Mouse (Mus musculus): ENCODE results near the gene Tmem97.
"Not testable (repeated sequence)": the region's sequence is repeated elsewhere in the genome, so short reads cannot be mapped to it uniquely, and the experiment has no call there.

The Tmem97 gene

DNA sequence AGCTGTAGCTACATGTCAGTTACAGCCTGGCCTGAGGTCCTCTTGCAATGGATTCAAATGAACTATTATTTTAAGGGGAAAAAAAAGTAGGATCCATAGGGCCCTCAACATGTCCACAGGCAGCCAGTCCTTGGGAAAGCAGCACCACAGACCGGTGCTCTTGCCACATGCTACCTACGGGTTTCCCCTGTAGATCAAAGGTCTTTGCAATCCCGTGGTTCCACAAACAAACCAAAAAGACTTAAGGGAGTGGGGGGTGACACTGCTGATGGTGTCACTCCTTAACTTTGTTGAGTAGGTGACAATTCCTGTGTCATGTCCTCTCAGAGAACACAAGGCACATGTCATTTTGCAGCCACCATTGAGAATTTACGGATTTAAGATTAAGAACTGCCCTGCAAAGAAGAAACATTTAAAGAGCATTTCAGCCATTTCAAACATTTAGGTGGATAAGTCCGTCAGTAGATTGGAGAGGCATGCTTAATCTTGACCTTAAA, 1.0 kb downstream of the Tmem97 start:
- no peak for DNase-seq

DNA sequence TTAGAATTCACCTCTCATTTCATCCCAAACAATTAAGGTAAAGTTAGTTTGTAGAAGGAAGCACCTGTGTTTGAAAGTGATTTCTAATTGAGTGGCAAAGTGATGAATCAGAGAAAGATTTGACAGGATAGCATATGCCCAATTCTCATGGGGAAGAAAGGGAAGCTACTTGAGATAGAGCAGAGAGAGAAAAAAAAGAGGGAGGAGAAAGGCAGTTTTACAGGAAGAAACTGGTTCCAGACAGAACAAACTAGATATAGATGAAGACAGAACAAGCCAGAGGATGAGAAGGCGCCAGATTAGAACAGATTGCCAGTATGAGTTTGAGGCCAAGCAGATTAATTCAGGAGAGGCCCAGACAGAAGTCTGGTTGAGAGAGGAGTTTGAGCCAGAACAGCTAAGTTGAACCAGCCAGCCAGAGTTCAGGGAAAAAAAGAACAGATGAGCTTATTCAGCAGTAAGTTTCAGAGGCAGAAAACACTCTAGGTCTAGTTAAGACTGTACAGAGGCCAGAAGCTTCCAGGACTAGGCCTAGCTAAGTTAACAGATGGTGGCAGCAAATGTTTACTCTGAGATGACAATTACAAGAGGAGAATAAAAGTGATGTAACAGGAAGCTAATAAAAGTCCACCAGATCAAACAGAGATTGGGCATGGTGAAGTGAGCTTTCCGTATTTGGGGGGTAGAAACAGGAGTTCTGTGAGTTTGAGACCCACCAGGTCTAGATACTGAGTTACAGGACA, 2.7 kb downstream of the Tmem97 start:
- DNase-seq: no peak

DNA sequence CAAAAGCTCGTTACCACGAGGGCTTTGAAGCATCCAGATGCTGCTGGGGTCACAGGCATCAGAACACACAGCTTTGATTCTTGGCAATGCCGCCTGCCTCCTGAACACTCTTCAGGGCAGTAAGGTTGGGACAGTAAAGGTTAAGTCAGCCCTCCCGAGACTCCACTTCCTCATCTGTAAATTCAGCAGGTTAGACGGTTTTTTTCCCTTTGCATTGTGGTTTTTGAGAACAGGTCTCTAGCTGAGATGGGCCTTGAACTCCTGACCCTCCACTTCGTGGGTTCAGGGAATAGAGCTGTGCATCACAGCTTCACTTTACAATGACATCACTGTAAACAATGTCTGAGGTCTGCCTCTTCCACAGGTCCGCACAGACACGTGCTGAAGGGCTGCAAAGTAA, 5.4 kb downstream of the Tmem97 start:
- no peak for DNase-seq

DNA sequence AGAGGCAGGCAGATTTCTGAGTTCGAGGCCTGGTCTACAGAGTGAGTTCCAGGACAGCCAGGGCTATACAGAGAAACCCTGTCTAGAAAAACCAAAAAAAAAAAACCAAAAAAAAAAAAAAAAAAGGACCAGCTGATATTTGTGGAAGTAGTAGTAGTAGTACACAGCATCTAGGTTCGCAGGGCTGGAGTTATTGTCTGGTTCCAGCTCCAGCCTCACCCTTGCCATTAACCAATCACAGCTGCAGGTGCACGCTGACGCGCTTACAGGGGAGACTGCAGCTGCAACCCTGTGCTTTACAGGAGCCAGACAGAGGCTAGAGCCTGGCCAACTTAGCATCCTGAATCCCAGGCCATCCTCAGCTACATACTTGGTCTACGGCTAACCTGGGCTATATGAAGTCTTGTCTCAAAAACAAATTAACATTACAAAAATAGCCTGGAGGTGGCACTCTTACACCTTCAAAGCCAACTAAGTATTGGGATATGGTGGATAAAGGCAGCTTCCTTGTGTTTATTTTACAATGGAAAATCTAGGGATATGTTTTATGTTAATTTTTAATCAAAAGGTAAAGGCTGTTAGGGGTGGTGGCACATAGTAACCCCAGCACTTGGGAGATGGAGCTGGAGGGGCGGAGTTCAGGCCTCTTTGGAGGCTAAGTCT, 6.0 kb downstream of the Tmem97 start:
- no peak for DNase-seq

DNA sequence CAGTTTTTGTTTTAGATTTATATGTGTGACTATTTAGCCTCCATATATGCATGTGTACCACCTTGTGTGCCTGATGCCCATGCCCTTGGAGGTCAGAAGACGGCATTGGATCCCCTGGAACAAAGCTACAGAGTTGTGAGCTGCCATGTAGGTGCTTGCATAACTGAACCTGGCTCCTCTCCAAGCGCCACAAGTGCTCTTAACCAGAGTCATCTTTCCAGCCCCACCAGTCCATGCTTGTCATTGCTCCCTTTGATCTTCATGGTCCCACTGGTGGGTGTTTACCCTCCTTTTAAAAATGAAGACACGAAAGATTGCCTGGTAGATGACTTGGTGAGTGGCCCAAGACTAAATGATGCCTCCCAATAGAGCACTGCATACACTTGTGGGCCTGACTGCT, 10.2 kb downstream of the Tmem97 start:
- no peak for DNase-seq

DNA sequence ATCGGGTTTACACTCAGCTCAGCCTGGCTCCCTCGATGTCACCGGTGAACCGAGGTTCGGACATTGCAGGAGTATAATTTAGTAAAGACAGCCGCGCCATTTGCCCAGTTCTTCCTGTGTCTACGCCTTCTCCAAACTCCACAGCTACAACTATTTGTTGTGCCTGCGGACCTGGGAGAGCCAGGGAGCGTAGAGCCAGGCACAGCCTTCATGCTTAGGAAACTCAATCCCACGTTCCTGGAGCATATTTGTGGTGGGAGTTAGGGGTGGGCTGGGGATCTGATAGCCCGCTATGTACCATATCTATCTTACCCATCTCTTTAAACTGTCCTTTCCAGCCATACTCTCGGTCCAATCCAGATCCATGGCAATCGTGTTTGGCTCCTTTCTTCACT, 13.9 kb downstream of the Tmem97 start:
- no peak for DNase-seq

DNA sequence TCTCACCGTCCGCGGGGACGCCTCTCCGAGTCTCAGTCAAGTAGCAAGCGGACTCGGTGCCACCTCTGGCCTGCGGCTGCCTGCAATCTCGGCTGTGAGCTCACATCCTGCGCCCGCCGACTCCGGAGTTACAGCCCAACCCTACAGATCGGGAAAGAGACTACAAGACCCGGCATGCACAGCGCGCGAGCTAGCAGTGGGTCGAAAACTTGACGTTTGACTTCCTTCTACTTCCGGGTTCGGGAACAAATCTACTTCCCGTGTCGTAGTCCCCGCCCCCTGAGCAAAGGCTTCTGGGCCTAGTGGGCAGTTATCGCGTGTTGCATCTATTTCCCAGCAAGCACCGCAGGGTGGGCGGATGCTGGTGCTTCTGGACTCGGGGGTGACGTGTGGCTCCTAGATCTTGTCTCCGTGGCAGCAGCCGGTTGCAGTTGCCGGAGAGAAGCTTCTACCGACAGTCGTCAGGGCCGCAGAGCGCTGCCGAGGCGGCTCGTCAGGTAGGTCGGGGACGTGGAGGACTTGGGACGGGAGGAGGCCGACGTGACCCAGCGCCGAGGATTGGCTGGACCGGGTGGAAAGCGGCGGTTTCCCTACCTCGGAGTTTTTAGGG, 14.4 kb downstream of the Tmem97 start, which contains the start of the genes Tnfaip1 and Ift20:
Tnfaip1 (minus strand) TSS at position 253 of the 610 bp plus-strand sequence.
Ift20 (plus strand) TSS at position 282 of the 610 bp plus-strand sequence.
- DNase-seq: peak; percentile 96

DNA sequence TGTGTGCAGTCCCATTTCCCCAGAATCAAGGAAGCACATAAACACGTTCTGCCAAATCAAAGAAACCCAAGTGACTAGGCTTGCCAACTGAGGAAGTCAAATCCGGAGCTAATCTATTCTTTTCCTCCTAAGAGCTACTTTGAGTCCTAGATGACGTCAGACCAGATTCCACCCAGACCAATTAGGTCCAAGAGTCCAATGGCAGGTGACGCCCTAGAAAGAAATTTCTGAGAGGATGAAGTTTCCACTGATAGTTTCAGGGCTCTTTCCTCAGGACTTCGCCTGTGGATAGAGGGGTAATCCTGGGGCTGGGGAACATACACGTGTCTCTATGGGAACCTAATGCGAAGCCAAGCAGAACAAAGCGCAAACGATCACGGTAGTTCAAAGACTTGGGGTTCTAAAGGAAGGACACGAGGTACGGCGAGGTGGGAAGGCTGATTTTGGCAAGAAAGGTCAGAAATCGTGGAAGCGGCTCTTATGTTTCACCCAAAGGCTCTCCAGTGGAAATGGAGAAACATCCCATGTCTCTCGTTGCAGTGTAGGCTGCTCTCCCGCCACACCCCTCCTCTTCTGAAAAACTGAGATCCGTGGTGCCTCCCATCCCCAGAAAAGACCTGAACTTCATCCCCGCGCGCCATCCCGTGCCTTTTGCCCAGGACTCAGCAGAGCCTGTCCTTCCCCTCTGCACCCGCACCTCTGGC, 15.0 kb downstream of the Tmem97 start:
- no peak for DNase-seq

DNA sequence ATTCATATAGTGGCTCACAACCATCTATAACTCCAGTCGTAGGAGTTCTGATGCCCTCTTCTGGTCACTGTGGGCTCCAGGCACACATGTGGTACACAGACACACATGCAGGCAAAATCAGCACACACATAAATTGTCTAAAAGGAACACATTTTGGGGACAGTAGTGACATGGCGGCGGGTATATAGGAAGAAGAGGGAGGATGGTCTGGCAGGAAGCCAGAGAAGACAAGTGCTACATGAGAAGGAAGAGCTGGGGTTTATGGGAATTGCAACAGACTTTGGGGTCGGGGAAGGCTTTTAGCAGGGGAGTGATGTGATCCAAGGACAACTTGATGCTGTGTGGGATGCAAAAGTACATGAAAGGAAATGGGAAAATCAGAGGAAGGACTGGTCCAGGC, 16.1 kb downstream of the Tmem97 start:
- no peak for DNase-seq

DNA sequence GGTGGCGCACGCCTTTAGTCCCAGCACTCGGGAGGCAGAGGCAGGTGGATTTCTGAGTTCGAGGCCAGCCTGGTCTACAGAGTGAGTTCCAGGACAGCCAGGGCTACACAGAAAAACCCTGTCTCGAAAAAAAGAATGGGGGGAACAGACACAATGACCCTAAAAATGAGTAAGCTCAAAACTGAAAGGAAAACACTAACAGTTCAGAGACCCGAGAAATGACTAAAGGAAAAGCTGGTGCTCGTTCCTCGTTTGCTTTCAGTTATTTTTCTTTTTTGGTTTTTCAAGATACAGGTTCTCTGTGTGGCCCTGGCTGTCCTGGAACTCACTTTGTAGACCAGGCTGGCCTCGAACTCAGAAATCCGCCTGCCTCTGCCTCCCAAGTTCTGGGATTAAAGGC, 19.1 kb downstream of the Tmem97 start:
- DNase-seq: not testable (repeated sequence)

DNA sequence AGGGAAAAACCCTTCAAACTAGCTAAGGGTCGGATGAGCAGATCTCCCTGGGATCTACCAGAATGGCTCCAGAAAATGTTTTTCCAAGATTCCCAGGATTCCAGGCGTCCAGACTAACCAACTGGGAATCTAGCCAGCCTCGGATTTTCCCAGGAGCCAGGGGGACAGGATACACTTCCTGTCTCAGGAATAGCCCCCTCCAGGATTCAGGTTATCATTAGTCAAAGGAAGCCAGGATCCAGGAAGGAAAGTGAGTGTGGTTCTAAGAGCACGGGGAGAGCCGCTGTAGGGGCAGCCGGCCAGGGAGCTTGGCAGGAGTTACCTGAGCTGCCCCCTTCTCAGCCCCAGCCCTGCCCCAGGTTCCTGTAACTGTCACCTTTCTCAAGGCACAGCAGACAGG, 19.5 kb downstream of the Tmem97 start:
- DNase-seq: no peak

DNA sequence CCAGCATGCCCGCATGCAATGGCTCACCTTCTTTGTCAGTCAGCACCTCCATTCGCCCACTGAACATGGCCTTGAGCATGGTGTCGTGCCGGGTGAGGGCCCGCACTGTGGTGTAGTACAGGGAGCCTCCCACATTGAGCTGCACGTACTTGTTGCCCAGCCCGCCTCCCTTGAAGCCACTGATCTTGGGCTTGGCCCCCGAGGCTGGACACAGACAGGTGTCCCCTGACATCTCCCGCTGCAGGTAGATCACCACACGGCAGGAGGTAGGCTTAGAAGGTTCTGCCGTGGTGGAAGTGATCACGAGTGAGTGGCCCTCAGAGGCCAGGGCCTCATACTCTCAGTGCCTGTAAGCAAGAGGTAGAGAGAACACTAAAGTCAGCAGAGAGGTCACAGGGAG, 20.6 kb downstream of the Tmem97 start:
- DNase-seq: no peak

DNA sequence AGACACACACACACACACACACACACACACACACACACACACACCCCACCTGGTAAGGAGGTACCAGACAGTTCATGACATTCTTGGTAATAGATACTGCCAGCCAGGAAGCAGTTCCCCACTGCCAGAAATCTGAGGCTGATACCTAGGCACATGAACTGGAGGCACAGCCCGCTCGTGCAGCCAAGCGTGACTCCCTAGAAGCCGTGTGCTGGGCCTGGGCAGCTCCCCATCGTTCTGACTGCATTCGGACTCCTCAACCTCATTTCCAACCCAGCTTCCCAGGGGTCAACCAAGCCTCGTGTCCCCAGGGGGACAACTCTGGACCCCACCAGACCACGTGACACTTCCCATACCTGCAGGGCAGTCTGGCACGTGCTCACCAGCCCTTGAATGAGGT, 21.9 kb downstream of the Tmem97 start:
- no peak for DNase-seq

DNA sequence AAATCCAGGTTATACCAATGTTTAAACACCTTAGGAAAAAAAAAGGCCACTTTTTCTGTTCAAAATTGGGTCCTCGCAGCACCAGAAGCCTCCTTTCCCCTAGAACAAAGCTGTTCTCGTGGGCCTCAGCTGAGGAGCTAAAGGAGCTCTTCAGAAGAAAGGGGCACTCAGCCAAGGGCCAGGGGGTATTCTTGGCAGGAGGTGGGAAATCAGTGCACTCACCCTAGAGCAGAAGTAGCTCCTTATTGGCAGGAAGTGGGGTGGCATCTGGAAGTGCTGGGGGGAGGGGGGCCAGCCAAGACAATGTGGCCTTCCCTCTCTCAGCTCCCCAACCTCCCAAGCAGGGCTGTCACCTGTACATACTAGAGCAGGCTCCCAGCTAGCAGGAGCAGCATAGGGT, 25.7 kb downstream of the Tmem97 start:
- DNase-seq: no peak

DNA sequence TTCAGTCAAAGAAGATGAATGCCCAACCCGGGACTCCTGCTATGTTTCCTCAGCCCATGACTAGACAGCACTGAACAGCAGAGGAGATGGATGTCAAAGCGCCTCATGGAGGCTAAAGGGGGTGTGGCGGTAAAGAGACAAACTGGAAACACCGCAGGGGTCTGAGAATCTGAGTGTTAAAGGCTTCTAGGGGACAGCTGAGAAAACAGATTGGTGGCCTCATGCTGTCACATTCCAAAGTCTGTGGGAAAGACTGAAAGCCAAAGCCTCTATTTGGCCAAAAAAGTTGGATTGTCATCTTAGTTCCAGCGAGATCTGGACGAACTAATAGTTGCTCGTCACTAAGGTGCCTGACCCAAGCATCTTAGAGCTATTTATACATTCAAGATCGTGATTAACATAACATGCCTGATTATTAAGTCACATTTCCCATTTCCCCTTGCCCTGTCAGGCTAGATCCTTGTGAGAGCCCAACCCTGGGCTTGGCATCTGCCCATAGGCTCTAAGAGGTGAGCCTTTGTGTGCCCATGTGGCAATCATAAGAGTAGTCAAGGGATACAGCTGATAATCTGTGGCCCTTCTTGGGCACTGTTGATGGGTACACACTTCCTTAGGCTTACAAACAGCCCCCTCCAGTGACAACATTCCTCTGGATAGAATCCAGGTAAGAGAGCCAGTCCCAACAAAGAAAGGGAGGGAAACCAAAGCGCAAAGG, 27.2 kb downstream of the Tmem97 start:
- DNase-seq: no peak

DNA sequence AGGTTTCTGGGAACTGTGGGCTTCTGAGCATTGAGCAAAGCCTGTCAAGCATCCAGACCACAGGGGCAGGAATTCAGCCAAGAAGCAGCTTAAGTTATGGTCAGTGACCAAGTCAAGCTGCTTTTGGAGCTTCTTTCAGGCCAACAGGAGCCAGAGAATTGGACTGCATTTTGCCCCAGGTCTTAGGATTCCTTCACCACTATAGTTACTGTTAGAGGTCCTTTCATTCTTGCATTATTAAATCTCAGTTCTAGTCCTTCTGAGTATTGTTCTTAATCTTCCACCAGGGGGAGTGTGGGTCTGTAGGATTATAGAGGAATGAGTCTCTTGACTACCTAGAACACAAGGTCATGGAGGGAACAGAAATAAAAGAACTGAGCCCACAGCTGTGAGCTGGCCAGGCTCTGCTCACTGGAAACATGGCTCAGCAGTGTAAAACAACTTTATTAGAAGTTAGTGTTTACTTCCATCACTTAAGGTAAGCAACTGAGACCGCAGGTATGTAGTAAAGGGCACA, 28.0 kb downstream of the Tmem97 start:
- DNase-seq: no peak

DNA sequence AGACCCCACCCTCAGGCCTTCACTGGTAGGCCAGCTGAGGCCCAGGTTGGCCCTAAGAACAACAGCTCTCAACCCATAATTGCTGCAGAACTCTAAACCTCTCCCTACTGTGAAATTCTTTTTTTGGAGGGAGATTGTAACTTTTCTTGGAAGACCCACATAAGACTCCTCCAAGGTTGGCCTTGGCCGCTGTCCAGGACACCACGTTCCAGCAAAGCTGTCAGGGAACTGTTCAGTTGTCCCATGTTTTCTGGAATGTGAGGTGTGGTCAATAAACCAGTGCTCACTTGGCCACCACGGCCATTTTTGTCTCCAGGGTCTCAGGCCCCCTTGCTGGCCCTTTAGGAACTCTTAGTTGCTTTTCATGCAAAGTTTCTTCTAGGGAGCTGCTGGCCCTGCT, 28.7 kb downstream of the Tmem97 start:
- DNase-seq: no peak

DNA sequence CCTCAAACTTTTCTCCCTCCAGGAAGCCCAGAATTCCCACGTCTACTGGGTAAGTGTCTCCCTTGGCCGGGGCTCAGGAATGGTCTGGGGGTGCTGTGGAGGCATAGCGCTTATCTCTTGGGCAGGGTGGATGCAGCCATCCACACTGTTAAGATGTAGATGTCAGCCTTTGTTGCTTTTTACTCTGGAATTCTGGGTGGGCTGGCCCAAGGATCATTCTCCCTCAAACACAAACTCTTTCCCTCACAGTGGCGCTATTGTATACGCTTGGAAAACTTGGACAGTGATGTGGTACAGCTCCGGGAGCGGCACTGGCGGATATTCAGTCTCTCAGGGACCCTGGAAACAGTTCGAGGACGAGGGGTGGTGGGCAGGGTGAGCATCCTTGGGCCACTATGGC, 31.6 kb downstream of the Tmem97 start:
- no peak for DNase-seq

DNA sequence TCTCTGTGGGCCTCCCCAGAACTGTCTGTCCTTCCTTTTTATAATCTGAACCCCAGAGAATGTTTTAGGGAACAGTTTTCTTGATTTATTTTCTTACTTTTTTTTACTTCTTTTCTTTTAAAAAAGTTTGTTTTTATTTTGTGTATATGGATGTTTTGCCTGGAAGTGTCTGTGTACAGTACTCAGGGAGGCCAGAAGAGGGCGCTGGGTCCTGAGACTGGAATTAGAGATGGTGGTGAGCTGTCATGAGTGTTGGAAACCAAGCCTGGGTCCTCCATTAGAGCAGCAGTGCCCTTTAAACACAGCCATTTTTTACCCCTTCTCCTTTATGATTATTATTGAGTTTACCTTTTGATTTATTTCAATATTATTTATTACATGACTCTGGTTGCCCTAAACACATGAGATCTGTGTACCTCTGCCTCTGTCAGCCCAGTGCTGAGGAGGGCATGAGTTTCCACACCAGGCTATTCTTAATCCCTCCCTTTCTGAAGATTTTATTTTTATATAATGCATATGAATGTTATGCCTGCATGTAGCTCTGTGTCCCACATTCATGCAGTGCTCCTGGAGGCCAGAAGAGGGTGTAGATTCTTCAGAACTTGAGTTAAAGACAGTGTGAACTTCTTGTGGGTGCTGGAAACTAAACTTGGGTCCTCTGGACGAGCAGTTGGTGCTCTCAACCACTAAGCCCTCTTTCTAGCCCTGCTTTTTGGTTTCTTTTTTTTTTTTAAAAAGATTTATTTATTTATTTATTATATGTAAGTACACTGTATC, 34.8 kb downstream of the Tmem97 start:
- no peak for DNase-seq

DNA sequence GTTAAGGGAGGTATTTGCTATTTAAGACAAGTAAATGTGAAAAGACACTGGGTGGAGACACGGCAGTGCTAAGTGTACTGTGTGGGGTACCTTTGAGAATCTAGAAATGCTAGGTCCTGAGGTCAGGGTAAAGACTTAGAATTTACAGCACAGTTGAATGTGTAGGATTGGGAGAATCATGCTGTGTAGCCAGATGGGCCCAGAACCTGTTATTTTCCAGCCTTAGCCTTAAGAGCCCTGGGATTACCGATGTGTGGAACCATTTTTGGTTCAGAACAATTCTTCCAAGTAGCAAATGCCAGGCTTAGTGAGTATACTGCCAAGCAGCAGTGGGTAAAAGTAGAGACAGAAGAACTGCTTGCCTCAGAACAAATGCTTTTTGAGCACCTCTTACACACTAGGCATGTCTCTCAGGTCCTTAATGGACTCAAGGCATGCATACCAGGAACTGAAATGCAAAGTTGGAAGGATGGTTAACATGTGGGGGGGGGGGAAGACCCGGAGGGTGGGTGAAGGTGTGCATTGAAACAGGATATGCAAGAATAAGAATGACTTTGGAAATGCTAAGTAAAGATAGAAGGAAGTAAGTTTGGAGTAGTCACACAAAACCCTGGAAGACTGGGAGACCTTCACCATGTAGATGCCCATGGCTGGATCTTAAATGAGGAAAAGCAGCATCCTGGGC, 37.3 kb downstream of the Tmem97 start:
- no peak for DNase-seq

Measured in cerebellum, adult 11 months (tissue).